Mouse (Mus musculus) c-Kit-negative CD71-positive TER-119-positive erythroid progenitor cells, embryonic 14.5 days (primary cell): ENCODE measurements around the gene Muc4.

Experiments
- DNase-seq: peaks from one replicate; pipeline ENCODE4 v3.0.0-alpha.2; 2013; ENCODE audit warnings: low read depth, low spot score

The Muc4 gene

DNA sequence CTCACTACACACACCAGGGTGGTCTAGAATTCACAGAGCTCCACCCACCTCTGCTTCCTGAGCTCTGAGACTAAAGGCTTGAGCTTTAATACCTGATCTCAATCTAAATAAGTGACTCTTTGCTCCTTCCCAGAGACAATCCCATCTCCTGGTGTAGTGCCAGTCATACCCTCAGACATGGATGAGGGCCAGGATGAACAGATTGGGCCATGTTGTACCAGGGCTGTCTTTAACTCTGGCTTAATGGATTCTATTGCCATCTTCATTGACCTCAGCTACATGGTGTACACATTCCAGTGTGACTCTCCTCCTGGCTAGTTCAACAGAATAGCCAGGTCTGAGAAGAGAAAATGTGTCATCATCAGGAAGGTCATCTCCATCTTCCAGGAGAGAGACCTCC lies 9.2 kb upstream of the Muc4 start:
- no peak for DNase-seq

DNA sequence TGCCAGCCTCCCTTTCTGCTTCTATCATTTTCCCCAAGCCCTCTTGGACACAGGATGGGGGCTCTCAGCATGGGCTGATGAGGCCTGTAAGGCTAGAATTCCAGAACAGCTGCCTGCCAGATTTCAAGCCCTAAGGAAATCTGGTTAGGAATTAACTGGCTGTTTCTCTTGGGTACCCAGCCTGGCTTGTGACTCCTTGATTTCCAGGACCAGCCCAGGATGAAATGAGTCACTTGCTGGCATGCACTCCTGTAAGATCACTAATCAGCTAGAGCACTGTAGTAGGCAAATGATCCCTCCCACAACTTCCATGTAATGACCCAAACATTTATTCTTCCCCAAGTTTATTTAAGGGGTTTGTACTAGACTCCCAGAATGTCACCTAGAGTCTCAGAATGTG lies 7.4 kb upstream of the Muc4 start:
- DNase-seq, result no peak

DNA sequence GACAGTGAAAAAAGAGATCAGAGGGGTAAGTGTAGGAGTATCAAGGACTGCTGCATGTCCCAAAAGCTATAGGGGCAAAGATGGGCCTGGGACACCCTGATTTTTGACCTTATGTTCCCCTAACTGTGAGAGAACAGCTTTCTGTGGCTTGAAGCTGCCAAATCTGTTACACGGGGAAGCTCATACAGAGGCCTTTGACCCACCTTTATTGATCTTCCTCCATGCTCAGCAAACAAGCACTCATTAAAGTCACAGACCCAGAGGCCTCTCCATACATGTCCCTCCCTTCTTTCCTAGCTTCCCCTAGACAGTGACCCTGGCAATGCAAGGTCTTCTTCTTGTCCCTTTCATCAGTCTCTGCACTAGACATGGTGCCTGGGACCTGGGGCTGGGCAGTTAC lies 7.0 kb upstream of the Muc4 start:
- DNase-seq, result no peak

DNA sequence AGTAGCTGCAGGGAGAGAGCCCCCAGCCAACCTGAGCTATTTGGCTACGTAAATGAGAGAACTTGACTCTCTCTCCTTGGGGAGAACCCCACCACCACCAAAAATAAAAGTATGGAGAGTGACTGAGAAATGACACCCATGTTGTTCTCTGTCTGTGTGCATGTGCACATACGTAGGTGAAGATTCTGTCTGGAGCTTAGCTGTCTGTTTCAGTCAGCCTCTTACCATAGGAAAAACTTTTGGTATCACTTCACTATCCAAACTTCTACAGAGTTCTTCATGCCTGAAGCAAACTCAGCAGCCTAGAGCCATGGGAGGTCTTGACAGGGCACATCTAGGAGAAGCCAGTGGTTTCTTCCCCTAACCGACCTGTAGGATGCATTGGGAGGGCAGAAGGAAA lies 2.5 kb upstream of the Muc4 start:
- DNase-seq, result no peak

DNA sequence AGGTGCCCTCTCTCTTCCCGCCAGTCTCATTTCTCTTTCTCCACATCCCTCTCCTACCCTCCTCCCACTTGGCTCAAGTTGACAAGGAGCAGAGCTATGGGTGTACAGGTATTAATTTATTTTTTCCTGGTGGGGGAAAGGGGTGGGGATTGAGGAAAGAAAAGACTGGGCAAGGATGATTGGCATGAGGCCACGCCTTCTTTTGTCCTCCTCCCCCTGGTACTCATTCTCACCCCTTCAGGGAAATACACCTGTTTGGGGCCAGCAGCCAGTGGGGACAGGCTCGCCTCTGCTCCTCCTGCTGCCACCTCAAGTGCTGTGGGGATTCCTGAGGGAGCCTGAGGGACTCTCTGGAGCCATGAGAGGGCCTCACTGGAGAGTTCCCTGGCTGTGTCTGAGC lies 336 bp downstream of the Muc4 start:
- DNase-seq, result no peak

DNA sequence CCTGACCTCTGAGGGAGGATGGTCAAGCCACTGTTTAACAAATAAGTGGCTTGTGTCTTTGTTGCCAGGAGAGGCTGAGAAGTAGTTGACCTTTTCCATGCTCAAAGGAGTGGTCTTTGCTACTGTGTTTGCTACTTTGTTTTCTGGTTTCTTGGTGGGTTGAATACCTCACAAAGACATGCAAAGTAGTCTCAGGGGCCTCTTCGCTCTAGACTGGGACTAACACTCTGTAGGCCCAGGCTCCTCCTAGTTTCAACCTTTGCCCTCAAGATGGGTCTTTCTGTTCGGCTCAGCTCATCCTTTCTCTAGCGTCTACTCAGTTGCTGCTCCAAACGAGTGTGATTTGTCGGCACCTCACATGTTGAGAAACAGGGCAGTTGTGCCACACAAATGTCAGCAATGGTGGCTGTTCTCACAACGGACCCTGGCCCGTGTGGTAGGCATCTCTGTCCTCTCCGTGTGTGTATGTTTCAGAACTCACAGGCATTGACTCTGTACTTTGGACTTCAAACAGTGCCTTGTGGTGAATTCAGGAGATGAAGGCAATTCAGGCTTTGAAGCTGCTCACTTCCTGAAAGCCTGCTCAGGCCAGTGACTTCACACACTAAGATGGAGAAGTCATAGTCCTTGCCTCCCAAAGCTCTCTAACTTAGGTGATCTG lies 4.4 kb downstream of the Muc4 start:
- no peak for DNase-seq

DNA sequence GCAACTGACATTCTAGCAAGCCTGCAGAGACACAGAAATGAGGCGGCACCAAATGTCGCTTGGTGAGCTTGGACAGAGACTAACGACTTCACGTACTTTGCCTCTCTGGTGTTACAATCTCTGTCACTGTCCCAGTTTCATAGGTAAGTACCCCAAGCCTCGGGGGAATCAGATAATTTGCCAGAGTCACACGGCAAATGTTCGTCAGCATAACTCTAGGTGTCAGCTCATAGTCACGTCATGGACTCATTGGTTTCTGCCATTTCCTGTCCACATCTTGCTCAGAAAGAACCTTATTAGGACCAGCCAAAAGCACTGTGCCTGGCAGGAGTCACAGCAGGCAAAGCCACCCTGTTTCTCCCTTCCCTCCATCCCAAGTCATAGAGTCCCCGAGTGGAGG lies 5.7 kb downstream of the Muc4 start:
- no peak for DNase-seq

DNA sequence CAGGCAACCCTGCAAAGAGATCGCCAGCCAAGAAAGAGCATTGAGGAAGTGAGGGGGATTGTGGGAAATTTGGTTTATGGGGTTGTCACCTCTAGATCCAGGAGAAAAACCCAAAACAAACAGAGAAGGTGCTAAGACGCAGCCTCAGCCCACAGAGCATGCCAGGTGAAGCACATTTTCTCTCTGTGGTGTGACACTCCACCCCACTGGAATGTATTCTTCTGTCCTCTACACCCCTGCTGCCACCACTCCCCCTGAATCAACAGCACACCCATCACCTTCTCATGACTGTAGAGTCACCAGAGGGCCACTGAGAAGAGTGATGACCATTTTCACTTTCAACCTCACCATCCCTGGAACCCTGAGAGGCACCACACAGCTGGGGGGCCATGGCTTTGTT lies 7.0 kb downstream of the Muc4 start:
- DNase-seq, result no peak

DNA sequence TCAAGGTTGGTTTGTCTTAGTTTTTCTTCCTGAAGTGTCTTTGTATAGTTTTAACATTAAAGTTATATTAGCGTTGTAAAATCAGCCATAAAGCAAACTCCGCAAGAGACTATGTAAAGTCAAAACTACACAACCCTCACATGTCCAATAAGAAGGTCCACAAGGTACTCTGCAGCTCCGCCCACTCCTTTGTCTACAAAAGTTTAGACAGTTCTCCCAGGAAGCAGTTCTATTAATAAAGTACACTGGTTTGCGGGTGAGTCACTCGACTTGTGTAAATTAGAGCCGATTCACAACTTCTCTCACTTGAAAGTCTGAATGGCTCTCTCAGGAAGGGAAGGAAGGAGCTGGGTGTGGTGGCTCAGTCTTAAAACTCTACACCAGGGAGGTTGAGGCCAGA lies 10.2 kb downstream of the Muc4 start:
- no peak for DNase-seq

DNA sequence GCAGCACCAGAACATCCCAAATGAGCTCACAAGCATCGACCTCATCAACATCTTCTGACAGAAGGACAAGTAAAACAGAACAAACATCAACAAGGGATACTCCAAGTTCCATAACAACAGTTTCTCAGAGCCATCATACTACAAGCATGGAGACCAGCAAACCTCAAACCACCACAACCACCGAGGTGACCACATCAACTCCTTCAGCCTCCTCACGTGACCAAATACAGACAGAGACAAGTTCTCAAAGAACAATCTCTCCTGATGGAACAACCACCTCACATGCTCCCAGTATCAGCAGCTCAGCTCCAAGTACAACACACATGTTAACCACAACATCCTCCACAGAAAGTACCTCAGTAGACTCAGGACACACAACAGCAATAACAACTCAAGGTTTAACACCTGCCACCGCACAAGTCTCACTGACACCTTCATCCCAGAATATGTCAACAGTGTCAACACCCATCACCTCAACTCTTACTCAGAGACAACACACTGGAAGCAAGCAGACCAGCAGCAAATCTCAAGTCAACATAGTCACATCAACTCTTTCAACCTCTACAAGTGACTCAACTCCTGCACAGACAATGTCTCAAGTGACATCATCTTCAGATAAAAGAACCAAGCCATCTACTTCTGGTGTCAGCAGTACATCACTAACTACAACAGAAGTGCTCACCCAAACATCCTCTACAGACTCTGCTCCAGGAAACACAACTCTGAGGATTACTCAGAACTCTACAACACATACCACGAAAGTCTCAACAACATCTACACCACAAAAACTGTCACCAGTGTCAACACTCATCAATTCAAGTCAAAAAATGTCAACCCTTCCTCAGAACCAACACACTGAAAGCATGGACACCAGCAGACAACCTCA lies 14.8 kb downstream of the Muc4 start:
- no peak for DNase-seq

DNA sequence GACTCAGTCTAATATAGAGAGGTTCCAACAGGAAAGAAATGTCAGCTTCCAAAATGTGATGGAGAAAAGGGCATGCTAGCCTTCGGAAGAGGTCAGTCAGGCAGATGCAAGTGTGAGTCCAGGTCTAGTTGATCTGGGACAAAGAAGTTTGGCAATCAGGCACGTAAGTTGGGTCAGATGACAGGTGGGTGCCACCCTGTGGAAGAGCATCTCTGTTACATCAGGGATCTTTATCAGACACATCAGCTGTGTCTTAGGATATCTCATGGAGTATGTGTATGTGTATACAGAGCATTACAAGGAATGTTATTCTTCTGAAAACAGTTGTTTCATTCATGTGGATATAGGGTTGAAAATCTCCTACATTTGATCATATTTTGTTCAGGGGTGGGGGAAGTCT lies 28.9 kb downstream of the Muc4 start:
- DNase-seq, result no peak

DNA sequence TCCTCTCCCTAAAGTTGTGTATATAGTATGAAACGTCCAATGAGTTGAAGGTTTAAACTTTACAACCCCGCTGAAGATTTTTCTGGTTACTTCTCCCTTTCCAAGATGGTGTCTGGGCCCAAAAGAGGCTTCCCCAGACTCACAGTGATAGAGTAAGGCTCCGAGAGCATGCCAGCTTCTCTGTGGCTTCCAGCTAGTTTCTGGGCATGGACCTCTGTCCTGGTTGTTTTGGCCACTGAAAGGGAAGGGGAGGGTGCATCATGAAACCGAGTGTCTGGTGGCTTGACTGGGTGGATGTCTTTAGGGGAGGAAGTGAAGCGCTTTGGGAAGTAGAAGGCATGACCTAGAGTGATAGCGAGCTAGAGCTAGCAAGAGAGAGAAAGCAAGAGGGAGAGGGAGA lies 29.3 kb downstream of the Muc4 start:
- no peak for DNase-seq

DNA sequence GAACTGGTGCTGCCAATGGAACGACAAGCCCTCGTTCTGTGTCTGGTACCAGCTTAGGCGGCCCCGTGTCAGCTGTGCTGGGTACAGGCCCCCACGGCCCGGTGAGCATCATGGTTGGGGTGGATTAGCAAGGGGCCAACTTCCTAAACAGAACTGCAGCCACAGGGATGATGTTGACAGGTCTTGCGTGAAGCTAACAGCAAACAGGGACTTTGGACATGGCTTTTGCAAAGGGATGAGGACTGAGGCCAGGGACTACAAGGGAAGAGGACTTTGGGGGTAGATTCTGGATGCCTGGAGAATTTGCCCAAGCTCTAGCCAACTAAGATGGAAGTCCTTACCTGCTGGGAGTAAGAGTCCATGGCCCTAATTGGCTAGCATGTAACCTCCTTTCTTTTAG lies 31.2 kb downstream of the Muc4 start:
- DNase-seq, result no peak

DNA sequence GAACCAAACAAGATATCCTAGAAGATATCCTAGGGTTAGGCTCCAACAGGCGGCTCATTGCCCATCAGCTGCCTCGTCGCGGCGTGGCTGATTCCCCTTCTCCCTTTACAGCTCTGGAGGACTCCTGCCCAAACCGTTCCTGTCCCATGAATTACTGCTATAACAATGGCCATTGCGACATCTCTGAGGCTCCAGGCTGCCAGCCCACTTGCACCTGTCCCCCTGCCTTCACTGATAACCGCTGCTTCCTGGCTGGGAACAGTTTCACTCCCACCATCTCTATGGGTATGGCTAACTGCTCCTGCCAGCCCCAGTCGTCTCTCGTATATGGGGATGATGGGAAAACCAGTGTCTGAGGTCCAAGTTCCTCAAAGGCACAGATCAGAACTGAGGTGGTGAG lies 41.0 kb downstream of the Muc4 start:
- DNase-seq, result no peak

DNA sequence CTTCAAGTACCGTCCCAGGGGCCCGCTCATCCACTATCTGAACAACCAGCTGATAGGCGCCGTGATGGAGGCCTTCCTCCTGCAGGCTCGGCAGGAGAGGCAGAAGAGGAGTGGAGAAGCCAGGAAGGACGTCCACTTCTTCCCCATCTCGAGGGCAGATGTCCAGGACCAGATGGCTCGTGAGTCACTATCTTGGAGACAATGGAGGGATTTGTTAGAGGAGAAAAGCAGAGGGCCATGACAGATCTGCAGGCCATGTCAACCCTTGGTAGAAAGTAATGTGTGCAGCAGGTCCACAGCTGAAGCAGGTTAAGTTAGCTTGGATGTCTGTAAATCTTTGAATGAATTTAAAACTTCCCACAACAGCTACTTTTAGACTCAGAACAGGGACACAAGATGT lies 43.3 kb downstream of the Muc4 start:
- no peak for DNase-seq

DNA sequence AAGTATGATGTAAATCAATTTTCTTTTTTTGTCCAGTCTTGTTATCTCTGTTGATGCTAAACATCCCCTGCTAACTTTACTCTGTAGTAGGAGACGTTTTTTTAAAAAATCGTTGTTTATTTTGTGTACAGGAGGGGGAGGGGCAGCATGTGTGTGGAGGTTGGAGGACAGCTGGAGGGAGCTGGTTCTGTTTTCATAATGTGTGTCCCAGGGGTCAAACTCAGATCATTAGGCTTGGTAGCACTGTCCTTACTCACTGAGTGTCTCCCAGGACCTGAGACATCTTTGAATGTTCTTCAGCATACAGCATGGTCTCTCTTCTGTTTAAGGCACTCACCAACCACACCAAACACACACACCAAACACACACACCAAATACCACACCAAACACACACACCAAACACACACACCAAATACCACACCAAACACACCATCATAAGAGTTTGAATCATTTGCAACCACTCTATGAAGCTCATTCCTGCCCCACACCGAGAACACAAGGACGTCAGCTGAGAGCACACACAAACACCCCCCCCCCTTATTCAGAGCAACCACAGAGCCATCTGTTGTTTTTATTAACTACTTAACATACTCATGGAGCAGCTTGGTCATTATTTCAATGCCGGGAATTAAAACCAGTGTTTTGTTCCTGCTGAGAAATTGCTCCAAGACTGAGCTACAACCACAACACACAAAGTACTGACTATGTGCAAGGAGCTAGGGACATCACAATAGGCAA lies 47.8 kb downstream of the Muc4 start:
- no peak for DNase-seq

DNA sequence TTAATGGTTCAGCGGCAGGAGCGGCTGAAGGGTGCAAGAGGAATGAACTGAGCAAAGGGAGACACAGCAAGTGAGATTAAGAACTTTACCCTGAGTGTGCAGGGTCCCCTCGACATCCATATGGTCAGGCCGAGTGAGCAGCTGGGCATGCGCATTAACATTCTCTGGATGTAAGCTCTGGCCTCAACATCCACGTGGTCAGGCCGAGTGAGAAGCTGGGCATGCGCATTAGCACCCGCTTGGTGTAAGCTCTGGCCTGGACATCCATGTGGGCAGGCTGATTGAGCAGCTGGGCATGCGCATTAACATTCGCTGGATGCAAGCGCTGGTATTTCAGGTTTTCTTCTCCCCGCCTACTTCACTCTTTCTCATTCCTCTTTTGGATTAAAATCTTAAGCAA lies 49.2 kb downstream of the Muc4 start:
- DNase-seq, result no peak

DNA sequence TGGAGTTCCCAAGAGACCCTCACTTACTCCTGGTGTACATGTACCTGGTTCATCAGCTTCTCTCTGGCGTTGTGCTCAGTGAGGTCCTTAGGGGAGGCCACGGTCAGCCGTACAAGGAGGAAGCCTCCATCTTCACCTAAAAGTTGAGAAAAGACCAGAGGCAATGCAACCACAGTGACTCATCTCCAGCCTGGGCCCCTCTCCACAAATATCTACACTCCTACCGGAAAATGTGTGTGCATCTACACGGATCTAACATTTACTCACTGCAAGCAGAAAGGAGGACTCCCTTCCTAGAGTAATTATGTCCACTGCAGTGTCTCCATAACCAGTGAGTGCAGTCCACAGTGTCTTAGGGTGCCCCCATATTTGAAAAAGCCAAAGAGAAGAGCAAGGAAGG lies 54.4 kb downstream of the Muc4 start:
- no peak for DNase-seq

DNA sequence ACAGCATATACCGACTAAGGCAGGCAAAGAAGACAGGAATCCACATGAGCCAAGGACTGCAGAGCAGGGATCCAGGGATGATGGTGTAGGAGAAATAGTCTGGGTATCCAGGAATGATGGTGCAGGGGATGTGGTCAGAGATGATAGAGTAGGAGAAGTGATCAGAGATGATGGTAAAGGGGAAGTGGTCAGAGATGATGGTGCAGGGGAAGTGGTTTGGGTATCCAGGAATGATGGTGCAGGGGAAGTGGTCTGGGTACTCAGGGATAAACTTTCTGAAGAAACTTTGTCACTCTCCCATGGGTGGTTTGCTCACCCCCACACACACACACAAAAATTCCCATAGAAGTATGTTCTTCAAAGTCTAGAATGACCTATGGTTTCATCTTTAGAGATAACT lies 59.5 kb downstream of the Muc4 start:
- no peak for DNase-seq

DNA sequence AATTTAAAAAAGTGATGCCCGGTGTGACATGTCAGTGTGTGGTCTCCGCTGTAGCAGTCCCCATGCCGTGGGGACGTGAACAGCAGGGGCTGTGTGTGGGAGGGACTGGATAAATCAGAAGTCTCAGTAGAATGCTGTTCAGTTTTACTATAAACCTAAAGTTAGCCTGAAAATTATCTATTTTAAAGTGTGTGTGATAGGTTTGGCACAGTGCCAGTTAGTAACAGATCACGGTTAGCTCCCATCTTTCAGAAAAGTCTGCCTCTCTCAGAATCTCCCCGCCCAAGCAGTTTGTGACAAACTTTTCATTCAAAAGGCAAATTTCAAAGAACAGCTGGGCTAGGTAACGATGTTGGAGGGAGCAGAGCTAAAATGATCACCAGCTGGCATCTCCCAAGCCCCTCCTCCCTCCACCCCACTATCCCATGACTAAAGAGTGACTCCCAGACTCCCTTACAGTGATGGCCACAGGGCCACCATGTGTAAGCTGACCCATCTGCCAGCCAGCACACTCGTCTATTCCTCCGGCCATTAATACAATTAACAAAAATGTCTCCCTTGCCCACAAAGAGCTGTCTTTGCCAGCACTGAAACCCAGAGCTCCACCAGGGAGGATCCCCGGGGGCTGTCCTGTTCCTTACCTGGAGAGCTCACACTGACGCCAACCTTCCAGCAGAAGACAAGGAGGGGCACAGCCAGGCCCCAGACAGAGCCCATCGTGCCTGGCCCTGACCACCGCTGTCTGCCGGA lies 61.2 kb downstream of the Muc4 start:
- no peak for DNase-seq

DNA sequence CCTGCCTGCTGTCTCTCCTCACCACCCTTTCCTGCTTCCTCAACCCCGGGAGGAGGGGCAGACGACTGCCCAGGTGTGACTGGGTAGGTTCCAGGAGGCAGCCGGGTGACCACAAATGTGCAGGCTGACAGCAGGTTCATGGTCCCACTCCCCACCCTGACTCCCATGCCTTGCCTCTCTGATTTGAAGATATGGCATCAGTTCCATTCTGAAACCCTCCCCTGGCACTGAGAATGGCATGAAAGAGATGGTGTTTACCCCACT lies 61.7 kb downstream of the Muc4 start, which contains the start of gene Muc20:
Gene Muc20, minus strand, starts transcription at position 10 of the 264 bp plus-strand sequence.
- no peak for DNase-seq

DNA sequence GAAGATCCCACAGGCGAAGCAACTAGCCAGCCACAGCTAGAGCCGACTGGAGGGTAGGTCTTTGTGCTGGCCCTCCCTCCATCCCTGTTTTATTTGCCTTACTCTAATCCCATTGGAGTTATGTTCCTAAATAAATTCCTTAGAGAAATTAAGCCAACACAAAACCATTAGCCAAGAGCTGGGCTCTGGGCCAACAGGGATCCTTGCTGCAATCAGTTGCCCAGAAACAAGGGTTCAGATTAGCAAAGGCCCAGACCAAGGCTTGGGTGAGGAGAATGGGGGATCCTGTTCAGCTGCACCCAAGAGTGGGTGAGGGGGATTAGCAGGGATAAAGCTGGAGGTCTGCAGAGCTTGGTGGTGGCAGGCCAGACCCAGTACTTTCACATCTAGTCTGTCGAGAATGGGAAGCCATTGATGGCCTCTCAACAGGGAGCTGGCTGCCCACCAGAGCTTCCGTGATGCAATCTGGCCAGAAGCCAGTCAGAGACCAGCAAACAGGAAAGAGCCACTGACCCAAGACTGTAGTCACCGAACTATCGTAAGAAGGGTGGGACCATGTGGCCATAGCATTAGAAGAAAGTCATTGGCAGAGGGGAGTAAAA lies 67.7 kb downstream of the Muc4 start:
- DNase-seq, result no peak
